Mouse (Mus musculus): ENCODE data around the gene Rcor1. TPM values are rescaled to one million over a fixed set of nuclear protein-coding genes. Genes with fewer than 3 reads are reported as not detected.

Gene Rcor1
- polyA plus RNA-seq, 1 experiment from 2014 or later = 10.0 TPM

GRCm38 (mm10) chr12:111159659-111160428, 120.7 kb downstream of the Rcor1 start:
- ATAC-seq (replicated peaks; ENCODE audit: low FRiP score) = no peak
- no peak overlapping the region for H3K4me2 ChIP-seq
- peaks cover 33% of the 10 kb centered on the region for H3K4me1 ChIP-seq
- H3K27ac ChIP-seq = 0 out of 2 replicates have a peak overlapping the region, but pooled peaks have one; percentile 42
- 38% methylated on average over 12 of the region's 12 CpGs for WGBS
- H3K9ac ChIP-seq = no peak overlapping the region
- H3K36me3 ChIP-seq = no peaks in the 10 kb centered on the region
- H3K4me3 ChIP-seq (replicated peaks) = no peak overlapping the region
- H3K9me3 ChIP-seq (replicated peaks) = no peaks in the 10 kb centered on the region
- H3K27me3 ChIP-seq = no peaks in the 10 kb centered on the region

- WGBS = 90% methylated on average over 10 of the region's 10 CpGs
- no peak for ATAC-seq (replicated peaks; ENCODE audit: low FRiP score)
- no peaks in the 10 kb centered on the region for H3K27me3 ChIP-seq
Observed at GRCm38 (mm10) chr12:111160871-111161270, 121.7 kb downstream of the Rcor1 start.

GRCm38 (mm10) chr12:111161943-111162311, 122.8 kb downstream of the Rcor1 start:
- ATAC-seq (replicated peaks; ENCODE audit: low FRiP score) = no peak
- peaks cover 45% of the 10 kb centered on the region for H3K4me1 ChIP-seq
- 27% methylated on average over 7 of the region's 7 CpGs for WGBS
- H3K27me3 ChIP-seq = no peaks in the 10 kb centered on the region
- H3K4me3 ChIP-seq (replicated peaks) = no peak overlapping the region
- no peaks in the 10 kb centered on the region for H3K36me3 ChIP-seq
- H3K9ac ChIP-seq = no peak overlapping the region
- peak overlapping the region; percentile 59 for H3K4me2 ChIP-seq
- H3K27ac ChIP-seq = peak overlapping the region; percentile 28
- H3K9me3 ChIP-seq (replicated peaks) = no peaks in the 10 kb centered on the region

More at GRCm38 (mm10) chr12:111160871-111161270, 121.7 kb downstream of the Rcor1 start:
- Histone ChIP-seq H3K4me2 (no peak overlapping the region), H3K27ac (no peak overlapping the region), H3K4me3 (replicated peaks) (no peak overlapping the region), H3K9me3 (replicated peaks) (no peaks in the 10 kb centered on the region), H3K4me1 (peaks cover 44% of the 10 kb centered on the region), H3K36me3 (no peaks in the 10 kb centered on the region), H3K9ac (no peak overlapping the region)

GRCm38 (mm10) chr12:111162312-111163061, 123.3 kb downstream of the Rcor1 start:
- ATAC-seq (replicated peaks; ENCODE audit: low FRiP score) = no peak; the same call in 1 of the 2 replicates
- Histone ChIP-seq H3K27me3 (no peaks in the 10 kb centered on the region), H3K4me2 (peak overlapping the region; percentile 59), H3K9me3 (replicated peaks) (no peaks in the 10 kb centered on the region), H3K9ac (peak overlapping the region; percentile 40), H3K27ac (peak overlapping the region; percentile 48), H3K4me1 (peaks cover 45% of the 10 kb centered on the region), H3K36me3 (no peaks in the 10 kb centered on the region), H3K4me3 (replicated peaks) (peak overlapping the region; percentile 29)
- 12% methylated on average over 16 of the region's 16 CpGs for WGBS

GRCm38 (mm10) chr12:111164310-111164751, 125.2 kb downstream of the Rcor1 start:
- H3K4me3 ChIP-seq (replicated peaks) = peak overlapping the region; percentile 35
- peak overlapping the region; percentile 61 for H3K4me2 ChIP-seq
- no peaks in the 10 kb centered on the region for H3K9me3 ChIP-seq (replicated peaks)
- H3K9ac ChIP-seq = peak overlapping the region; percentile 32; the same call in 1 of the 2 replicates
- peak overlapping the region; percentile 90 for H3K27ac ChIP-seq
- 3% methylated on average over 13 of the region's 13 CpGs for WGBS
- H3K4me1 ChIP-seq = peaks cover 57% of the 10 kb centered on the region
- no peaks in the 10 kb centered on the region for H3K36me3 ChIP-seq
- ATAC-seq (replicated peaks; ENCODE audit: low FRiP score) = peak; percentile 85
- H3K27me3 ChIP-seq = no peaks in the 10 kb centered on the region

- no peaks in the 10 kb centered on the region for H3K27me3 ChIP-seq
- 71% methylated on average over 10 of the region's 10 CpGs for WGBS
- H3K27ac ChIP-seq = peak overlapping the region; percentile 90
- peak; percentile 16 for ATAC-seq (replicated peaks; ENCODE audit: low FRiP score)
- H3K4me2 ChIP-seq = peak overlapping the region; percentile 89
- H3K4me1 ChIP-seq = peaks cover 50% of the 10 kb centered on the region
- peak overlapping the region; percentile 86 for H3K4me3 ChIP-seq (replicated peaks)
- H3K36me3 ChIP-seq = no peaks in the 10 kb centered on the region
- H3K9me3 ChIP-seq (replicated peaks) = no peaks in the 10 kb centered on the region
- H3K9ac ChIP-seq = peak overlapping the region; percentile 82; the same call in 1 of the 2 replicates
Observed at GRCm38 (mm10) chr12:111165146-111165812, 126.1 kb downstream of the Rcor1 start.

Other genes with a start within 250 kb of the Rcor1 start
- 6.2 and 7.8 TPM in 2 replicates for gene Mok, start 198.4 kb upstream of the Rcor1 start, polyA plus RNA-seq (2015; fragmentation: Nextera tagmentation; extraction: Ambion mirVana)
- 6.1 and 6.4 TPM in 2 replicates for gene Zfp839, start 189.1 kb upstream of the Rcor1 start, polyA plus RNA-seq (2015; fragmentation: Nextera tagmentation; extraction: Ambion mirVana)
- gene Cinp, start 150.2 kb upstream of the Rcor1 start, polyA plus RNA-seq (2015; fragmentation: Nextera tagmentation; extraction: Ambion mirVana) = 78.6 and 80.8 TPM in 2 replicates
- 3.7 and 4.7 TPM in 2 replicates for gene Tecpr2, start 150.1 kb upstream of the Rcor1 start, polyA plus RNA-seq (2015; fragmentation: Nextera tagmentation; extraction: Ambion mirVana)
- 12.1 and 14.0 TPM in 2 replicates for gene Ankrd9, start 60.3 kb upstream of the Rcor1 start, polyA plus RNA-seq (2015; fragmentation: Nextera tagmentation; extraction: Ambion mirVana)
- gene Traf3, start 127.0 kb downstream of the Rcor1 start, polyA plus RNA-seq (2015; fragmentation: Nextera tagmentation; extraction: Ambion mirVana) = 10.1 and 11.6 TPM in 2 replicates
- gene 4930595D18Rik, start 145.1 kb downstream of the Rcor1 start, polyA plus RNA-seq (2015; fragmentation: Nextera tagmentation; extraction: Ambion mirVana) = not detected in 2 replicates
- 43.7 and 43.9 TPM in 2 replicates for gene Amn, start 231.7 kb downstream of the Rcor1 start, polyA plus RNA-seq (2015; fragmentation: Nextera tagmentation; extraction: Ambion mirVana)

Measured in kidney, embryonic 15.5 days (tissue).